Mouse (Mus musculus): ENCODE results near the gene Paqr3. TPM values are rescaled to one million over a fixed set of nuclear protein-coding genes. Genes with fewer than 3 reads are reported as not detected.
A peak's percentile ranks its signal among the peaks of the same experiment; 100 is the strongest.

The Paqr3 gene
- total RNA-seq, 2 experiments from 2014 or later: 24.2 to 25.1 TPM

DNA sequence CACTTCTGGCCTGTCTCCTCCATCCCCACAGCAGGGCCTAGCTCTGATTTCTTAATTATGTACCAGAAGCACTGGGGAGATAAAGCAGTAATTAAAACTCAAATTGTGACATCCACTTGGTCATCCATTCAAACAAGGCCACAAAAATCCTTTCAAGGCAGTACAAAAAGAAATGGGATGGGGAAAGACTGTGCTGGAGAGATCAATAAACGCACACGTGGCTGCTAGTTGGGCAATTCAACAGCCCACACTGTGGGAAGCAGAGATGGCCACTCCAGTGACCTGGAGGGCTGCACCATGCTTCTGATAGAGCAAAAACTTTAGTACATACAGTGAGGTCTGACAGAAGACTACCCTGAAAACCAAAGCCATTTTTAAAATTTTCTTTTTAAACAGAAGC is 1.3 kb downstream of the Paqr3 start:
- no peak for TF ChIP-seq CTCF (IDR thresholded peaks at IDR 0.05)
- peak overlapping the region; percentile 88 for H3K4me3 ChIP-seq
- no peak overlapping the region for H3K27ac ChIP-seq
- intact Hi-C loops (cut with DNase I): loop anchor here (5.0 kb wide), 1 partner anchor 948 kb away; the partner anchor contains the start of gene Cnot6l
- DNase-seq (ENCODE audit: extremely low spot score in 1 of 2, low spot score in 2 of 2): no peak

DNA sequence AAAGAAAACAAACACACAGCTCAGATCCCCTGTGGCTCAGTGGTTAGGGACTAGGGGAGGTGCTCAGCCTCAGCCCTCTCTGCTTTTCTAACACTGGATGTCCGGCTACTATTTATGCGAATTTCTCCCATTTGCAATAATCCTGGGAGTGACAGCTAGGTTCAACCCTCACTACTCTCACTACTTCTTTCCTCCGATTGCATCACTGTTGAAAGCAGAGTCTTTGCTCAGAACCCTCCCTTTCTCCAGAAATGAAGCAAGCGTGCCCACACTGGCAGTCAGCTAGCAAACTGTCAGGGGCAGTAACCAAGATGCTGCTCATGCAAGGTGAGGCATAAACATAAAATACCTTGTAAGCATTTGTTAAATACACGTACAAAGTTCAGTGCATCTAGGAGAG is 3.1 kb downstream of the Paqr3 start:
- TF ChIP-seq CTCF (IDR thresholded peaks at IDR 0.05): no peak
- no peak for DNase-seq (ENCODE audit: extremely low spot score in 1 of 2, low spot score in 2 of 2)
- H3K27ac ChIP-seq: no peak overlapping the region
- H3K4me3 ChIP-seq: no peak overlapping the region
- intact Hi-C loops (cut with DNase I): no loop called here

DNA sequence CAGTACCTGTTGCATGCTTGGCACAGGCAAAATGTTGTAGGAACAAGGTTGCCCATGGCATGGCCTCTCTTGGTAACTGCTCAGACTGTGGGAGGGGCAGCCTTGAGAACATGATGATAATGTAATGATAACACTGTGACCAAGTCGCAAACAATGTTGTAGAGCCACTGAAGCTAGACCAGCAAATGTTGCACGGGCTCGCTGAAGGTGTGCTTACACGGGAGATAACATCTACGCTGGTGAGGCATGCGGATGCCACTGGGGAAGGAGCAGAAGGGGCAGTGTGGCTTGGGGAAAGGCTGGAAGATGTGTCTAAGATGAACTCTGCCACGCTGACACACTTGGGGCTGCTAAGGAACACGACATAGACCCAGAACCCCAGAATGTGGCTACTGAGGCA is 11.4 kb downstream of the Paqr3 start:
- intact Hi-C loops (cut with DNase I): no loop called here
- Histone ChIP-seq H3K27ac (no peak overlapping the region), H3K4me3 (no peak overlapping the region)
- no peak for TF ChIP-seq CTCF (IDR thresholded peaks at IDR 0.05)
- DNase-seq (ENCODE audit: extremely low spot score in 1 of 2, low spot score in 2 of 2): peak in 1 of 2 experiments; percentile 4

DNA sequence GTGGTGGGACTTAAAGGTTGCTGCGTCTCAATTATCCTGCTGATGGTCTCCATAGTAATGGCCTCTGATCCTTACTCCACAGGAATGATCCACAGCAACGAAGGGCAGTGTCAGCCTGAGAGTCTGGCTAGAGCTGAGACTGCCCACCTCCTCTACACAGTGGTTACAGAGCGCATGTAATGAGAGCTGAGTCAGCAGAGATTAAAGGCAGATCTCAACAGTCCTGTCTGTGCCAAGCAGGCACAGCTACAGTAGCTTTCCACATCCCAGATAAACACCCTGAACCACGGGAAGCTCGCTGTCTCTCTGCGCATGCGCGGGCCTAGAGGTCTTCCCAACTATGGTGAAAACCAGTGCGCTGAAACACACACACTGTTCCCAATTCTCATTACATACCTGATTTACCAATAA is 13.8 kb downstream of the Paqr3 start:
- no peak for TF ChIP-seq CTCF (IDR thresholded peaks at IDR 0.05)
- DNase-seq (ENCODE audit: extremely low spot score in 1 of 2, low spot score in 2 of 2): peak in 1 of 2 experiments; percentile 6
- intact Hi-C loops (cut with DNase I): no loop called here
- no peak overlapping the region for H3K4me3 ChIP-seq
- H3K27ac ChIP-seq: no peak overlapping the region

DNA sequence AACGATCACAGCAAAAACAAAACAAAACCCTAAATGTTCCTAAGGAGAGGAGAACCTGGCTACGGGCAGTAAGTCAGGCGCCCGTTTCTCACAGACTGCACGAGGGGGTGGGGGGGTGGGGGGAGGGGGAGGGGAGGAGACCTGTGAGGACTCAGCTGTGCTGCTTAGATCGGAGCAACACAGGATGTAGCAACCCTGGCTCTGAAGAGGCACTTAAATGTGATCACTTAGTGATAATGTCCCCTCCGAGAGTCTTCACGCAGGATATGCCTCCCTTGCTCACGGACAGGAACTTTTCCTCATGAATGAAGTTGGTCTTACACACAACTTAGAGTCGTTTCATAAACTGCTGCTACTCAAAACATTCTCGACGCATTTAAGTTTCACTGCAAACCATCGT is 16.1 kb downstream of the Paqr3 start:
- Histone ChIP-seq H3K4me3 (no peak overlapping the region), H3K27ac (no peak overlapping the region)
- intact Hi-C loops (cut with DNase I): no loop called here
- no peak for TF ChIP-seq CTCF (IDR thresholded peaks at IDR 0.05)
- DNase-seq (ENCODE audit: extremely low spot score in 1 of 2, low spot score in 2 of 2): no peak

DNA sequence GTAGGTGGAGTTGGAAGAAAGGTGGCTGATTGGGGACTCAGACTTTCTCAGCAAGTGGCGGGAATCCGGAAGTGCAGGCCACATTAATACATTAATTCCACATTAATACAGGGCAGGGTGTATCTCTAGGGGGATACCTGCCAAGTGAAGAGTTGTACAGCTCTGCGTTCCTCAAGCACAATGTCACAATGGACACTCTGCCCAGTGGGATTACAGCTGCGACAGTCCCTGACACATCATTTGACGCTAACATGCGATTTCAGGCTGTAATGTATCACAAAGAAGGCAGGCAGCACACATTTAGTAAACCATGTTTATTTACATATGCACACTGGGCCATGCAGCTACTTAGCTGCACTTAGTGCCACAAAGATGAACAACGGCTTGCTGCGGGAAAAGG is 18.4 kb downstream of the Paqr3 start:
- intact Hi-C loops (cut with DNase I): no loop called here
- TF ChIP-seq CTCF (IDR thresholded peaks at IDR 0.05): no peak
- peak in 1 of 2 experiments; percentile 5 for DNase-seq (ENCODE audit: extremely low spot score in 1 of 2, low spot score in 2 of 2)
- H3K4me3 ChIP-seq: no peak overlapping the region
- H3K27ac ChIP-seq: no peak overlapping the region

DNA sequence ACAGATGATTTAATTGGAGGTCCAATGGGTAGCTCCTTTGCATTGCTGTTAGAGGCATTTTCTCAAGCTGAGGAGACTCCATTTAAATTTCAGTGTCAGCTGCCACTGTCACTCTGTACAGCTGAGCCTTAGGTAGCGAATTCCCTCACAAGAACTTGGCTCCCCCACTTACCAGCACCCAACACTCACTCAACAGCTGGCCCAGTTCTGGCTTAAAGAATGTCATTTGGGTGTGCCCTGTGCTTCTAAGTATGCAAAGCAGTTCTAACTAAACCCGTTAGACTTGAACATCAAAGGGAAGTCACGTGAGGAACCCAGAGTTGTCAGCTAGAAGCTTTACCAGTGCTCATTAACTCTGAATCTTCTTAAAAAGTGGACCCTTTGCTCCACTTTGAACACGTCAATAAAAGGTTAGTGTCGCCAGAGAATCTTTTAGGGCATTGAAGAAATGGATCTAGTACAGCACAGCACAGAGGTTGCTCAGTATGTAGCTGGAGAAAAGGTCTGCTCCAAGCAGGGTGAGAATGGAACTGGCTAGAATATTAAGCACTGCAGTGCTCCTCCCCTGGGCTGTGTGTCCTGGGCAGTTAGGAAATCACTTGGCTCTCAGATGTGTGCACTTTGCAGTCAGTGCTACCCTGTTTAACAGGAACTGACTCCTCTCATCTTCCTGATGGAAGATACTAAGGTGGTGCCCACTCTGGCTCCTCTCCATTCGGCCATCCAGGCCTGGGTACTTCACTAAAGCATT is 21.2 kb downstream of the Paqr3 start:
- DNase-seq (ENCODE audit: extremely low spot score in 1 of 2, low spot score in 2 of 2): peak; percentile 6 to 9
- TF ChIP-seq CTCF (IDR thresholded peaks at IDR 0.05): no peak
- Histone ChIP-seq H3K27ac (no peak overlapping the region), H3K4me3 (no peak overlapping the region)
- intact Hi-C loops (cut with DNase I): no loop called here

DNA sequence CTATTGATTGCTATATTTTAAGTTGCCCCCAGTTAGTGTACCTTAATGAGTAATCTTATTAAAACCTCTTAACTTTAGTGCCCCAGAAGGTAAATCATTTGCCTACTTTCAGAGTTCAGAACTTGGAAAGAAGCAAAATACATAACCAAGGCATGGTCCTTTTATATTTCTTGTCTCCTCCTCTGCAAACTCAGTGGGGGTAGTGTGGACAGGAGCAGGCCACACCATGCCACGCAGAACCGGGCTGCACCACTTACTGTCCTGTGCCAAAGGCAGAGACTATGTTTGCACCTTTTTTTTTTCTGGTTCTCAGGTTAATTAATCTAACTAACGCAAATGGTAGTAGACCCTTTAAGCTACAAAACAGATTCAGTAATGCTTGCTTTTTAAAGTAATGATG is 22.0 kb downstream of the Paqr3 start:
- peak in 1 of 2 experiments; percentile 4 for DNase-seq (ENCODE audit: extremely low spot score in 1 of 2, low spot score in 2 of 2)
- intact Hi-C loops (cut with DNase I): no loop called here
- no peak overlapping the region for H3K27ac ChIP-seq
- TF ChIP-seq CTCF (IDR thresholded peaks at IDR 0.05): no peak
- no peak overlapping the region for H3K4me3 ChIP-seq

DNA sequence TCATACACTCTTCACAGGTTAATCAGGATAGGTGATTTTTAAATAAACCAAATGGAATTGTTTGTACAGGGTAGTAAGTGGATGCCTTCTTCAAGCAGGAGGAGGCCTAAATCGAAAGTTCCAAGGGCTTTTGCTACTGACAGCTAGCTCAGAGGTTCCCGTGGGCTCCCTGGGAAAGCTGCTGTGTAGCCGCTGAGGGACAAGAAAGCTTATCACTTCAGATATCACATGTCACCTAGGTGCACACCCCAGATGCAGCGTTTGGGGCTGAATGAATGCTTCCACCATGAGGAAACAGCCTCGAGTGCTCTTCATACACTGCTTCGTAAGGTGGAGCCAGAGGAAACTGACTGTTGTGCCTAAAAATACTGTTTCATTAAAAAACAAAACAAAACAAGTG is 23.2 kb downstream of the Paqr3 start:
- Histone ChIP-seq H3K4me3 (no peak overlapping the region), H3K27ac (no peak overlapping the region)
- TF ChIP-seq CTCF (IDR thresholded peaks at IDR 0.05): no peak
- intact Hi-C loops (cut with DNase I): no loop called here
- peak; percentile 3 to 8 for DNase-seq (ENCODE audit: extremely low spot score in 1 of 2, low spot score in 2 of 2)

DNA sequence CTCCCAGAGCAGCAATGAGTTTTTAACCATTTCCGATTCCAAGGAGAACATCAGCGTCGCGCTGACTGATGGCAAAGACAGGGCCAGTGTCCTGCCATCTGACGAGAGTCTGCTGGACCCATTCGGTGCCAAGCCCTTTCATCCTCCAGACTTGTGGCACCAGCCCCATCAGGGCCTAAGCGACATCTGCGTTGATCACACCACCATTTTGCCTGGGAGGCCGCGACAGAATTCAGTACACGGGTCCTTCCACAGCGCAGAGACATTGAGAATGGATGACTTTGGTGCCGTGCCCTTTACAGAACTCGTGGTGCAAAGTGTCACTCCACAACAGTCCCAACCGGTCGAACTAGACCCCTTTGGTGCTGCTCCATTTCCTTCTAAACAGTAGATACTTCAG is 23.6 kb downstream of the Paqr3 start:
- peak; percentile 6 to 7 for DNase-seq (ENCODE audit: extremely low spot score in 1 of 2, low spot score in 2 of 2)
- intact Hi-C loops (cut with DNase I): no loop called here
- TF ChIP-seq CTCF (IDR thresholded peaks at IDR 0.05): no peak
- Histone ChIP-seq H3K27ac (no peak overlapping the region), H3K4me3 (no peak overlapping the region)

DNA sequence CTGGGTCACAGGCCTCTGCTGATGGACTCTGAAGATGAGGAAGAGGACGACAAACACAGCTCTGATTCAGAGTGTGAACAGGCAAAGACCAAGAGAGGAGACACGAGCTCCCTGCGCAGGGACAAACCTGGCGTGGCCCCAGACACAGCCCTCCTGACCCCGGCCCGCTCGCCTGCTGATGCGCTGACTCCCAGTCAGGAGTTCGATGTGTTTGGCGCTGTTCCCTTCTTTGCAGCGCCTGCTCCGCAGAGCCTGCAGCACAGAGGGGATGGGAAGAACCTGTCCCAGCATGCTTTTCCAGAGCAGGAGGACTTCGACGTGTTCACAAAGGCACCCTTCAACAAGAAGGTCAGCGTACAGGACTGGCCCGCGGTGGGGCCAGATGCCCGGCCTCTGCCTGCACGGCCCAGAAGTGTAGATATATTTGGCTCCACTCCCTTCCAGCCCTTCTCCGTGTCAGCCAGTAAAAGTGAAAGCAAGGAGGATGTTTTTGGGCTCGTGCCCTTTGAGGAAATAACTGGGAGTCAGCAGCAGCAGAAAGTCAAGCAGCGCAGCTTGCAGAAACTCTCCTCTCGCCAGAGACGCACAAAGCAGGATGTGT is 24.3 kb downstream of the Paqr3 start:
- Histone ChIP-seq H3K4me3 (no peak overlapping the region), H3K27ac (no peak overlapping the region)
- TF ChIP-seq CTCF (IDR thresholded peaks at IDR 0.05): no peak
- peak in 1 of 2 experiments; percentile 10 for DNase-seq (ENCODE audit: extremely low spot score in 1 of 2, low spot score in 2 of 2)
- intact Hi-C loops (cut with DNase I): no loop called here

DNA sequence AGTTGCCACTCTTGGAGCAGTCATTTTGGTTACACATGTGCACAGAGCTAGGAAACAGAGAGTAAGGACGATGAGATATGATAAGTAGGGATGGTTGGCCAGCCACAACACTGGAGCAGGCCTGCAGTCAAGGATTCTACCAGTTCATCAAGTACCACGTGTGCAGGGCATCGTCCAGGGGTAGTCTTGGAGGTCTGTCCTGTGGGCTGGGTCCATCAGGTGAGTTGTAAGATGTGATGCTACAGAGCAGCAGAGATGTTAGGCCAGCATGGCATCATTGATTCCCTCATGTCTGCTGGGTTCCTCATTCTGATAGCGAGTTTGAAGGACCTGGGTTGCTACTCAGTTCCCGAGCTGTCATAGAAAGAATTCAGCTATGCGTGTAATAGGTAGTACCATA is 26.3 kb downstream of the Paqr3 start:
- H3K4me3 ChIP-seq: no peak overlapping the region

DNA sequence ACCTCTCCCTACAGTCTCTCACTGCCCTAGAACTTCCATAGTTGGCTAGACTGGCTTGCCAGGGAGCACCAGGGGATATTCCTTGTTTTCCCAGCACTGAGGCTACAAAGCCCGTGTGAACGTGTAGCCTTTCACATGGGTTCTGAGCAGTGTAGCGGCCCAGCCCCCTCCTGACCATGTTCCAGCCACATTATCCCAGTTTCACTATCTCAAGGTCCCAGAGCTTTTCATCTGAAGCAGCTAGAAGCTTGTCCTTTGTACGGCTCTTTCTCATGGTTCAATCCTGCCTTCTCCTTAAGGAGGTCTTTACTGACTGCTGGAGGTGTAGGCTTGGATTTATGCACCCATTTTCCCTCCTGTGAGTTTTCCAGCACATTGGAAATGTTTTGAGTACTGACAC is 26.9 kb downstream of the Paqr3 start:
- TF ChIP-seq CTCF (IDR thresholded peaks at IDR 0.05): no peak

More for the DNA sequence above, 26.3 kb downstream of the Paqr3 start:
- peak in 1 of 2 experiments; percentile 7 for DNase-seq (ENCODE audit: extremely low spot score in 1 of 2, low spot score in 2 of 2)
- intact Hi-C loops (cut with DNase I): no loop called here
- H3K27ac ChIP-seq: no peak overlapping the region
- TF ChIP-seq CTCF (IDR thresholded peaks at IDR 0.05): no peak

More for the DNA sequence above, 26.9 kb downstream of the Paqr3 start:
- Histone ChIP-seq H3K27ac (no peak overlapping the region), H3K4me3 (no peak overlapping the region)
- intact Hi-C loops (cut with DNase I): no loop called here
- peak in 1 of 2 experiments; percentile 5 for DNase-seq (ENCODE audit: extremely low spot score in 1 of 2, low spot score in 2 of 2)
